Comparison of ENCODE assay signal across 8 mouse cellular contexts in the genomic region with DNA sequence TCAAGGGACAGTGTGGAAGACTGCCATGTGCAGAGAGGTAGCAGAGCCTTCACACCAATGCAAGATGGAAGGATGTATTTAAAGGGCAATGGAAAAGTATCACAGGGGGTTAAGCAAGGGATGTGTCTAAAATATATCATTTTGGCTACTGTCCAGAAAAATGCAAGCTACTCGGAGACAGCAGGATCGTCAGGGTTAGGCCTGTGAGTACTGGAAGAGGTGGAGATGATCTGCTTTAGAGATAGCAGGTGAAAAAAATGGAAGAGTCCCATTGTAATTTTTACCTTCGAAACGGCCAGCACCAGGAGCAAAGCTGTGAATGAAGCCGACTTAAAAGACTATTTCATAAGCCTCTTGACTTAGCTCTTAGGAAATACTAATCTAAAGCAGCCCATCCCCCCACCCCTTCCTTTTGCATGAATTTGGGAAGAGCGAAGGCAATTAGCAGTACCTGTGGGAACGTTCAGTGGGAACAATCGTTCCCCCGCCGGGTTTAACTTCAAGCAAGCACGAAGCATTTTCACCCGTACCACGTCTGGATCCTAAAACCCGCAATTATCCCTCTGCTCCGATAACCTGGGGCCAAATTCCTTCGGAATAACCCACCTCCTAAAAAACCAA. TPM values are rescaled to one million over a fixed set of nuclear protein-coding genes. Genes with fewer than 3 reads are reported as not detected.
DNase-seq lines count a peak whose midpoint lies in the region; ATAC-seq lines count a peak whose summit lies in the region.

No protein-coding gene starts in this region.

- intact Hi-C loops in left cerebral cortex, postnatal 10 days (cut with DNase I) = no loop called here
- intact Hi-C loops in gastrocnemius, postnatal 36 days (cut with DNase I) = loop anchor here (10.0 kb wide), 1 partner anchor 51 kb away; no protein-coding TSS in a partner anchor

- H3K9ac ChIP-seq in heart, embryonic 16.5 days (ENCODE audit: low read length) = peak overlapping the region; percentile 99

- no peaks in the 10 kb centered on the region for H3K27me3 ChIP-seq in heart, embryonic 16.5 days (ENCODE audit: control insufficient read depth, insufficient read depth, low read length)

- H3K4me1 ChIP-seq in heart, embryonic 16.5 days (ENCODE audit: control insufficient read depth, insufficient read depth, low read length) = peaks cover 18% of the 10 kb centered on the region

- no peaks in the 10 kb centered on the region for H3K36me3 ChIP-seq in heart, embryonic 16.5 days (ENCODE audit: control insufficient read depth, insufficient read depth)

- no peaks in the 10 kb centered on the region for H3K9me3 ChIP-seq in heart, embryonic 16.5 days (replicated peaks; ENCODE audit: control insufficient read depth, low read length)

- WGBS in heart, embryonic 16.5 days = 3% methylated on average over 16 of the region's 16 CpGs

- DNase-seq in left cerebral cortex, adult 11 months (ENCODE audit: low spot score) = peak; percentile 17
- no peak for DNase-seq in left cerebral cortex, postnatal 10 days (ENCODE audit: extremely low spot score in 1 of 2, low spot score in 2 of 2)
- peak; percentile 58 for DNase-seq in brain, adult 2 months (ENCODE audit: low read depth, low spot score)
- no peak for DNase-seq in frontal cortex, postnatal 14 days (ENCODE audit: low spot score in 2 of 2)
- DNase-seq in gastrocnemius, postnatal 36 days = no peak

- no peak for ATAC-seq in heart, embryonic 16.5 days (replicated peaks; ENCODE audit: extremely low read depth, insufficient read depth, low FRiP score)
- 0 out of 2 replicates have a peak, but pooled peaks have one; percentile 5 for ATAC-seq in megakaryocyte progenitor cell, adult 5-6 weeks (replicated peaks; ENCODE audit: poor library complexity)
- no peak for ATAC-seq in frontal cortex, adult (ENCODE audit: low TSS enrichment)

- H3K4me3 ChIP-seq in heart, embryonic 16.5 days (ENCODE audit: low read length) = peak overlapping the region; percentile 70

- peak overlapping the region; percentile 98 for H3K27ac ChIP-seq in heart, embryonic 16.5 days (ENCODE audit: low read length)

- H3K4me2 ChIP-seq in heart, embryonic 16.5 days (ENCODE audit: low read depth, low read length) = peak overlapping the region; percentile 84

RNA-seq across cellular contexts. Expression of a gene that starts 0.9 kb away (rescaled TPM):
- total RNA-seq in left cerebral cortex, postnatal 10 days (2021) = 10 to 100 TPM; 59.9 TPM
- 12.6 and 13.7 TPM in 2 replicates for polyA plus RNA-seq in heart, embryonic 16.5 days (2015; fragmentation: Nextera tagmentation; extraction: Ambion mirVana)
- total RNA-seq in megakaryocyte progenitor cell, adult 5-6 weeks (2015) = 35.9 and 37.9 TPM in 2 replicates
- total RNA-seq in megakaryocyte progenitor cell, adult 5-6 weeks (2017) = 30.2 and 35.3 TPM in 2 replicates
- 10 to 100 TPM; 17.8 to 22.7 TPM for total RNA-seq in gastrocnemius, postnatal 36 days (2021)

Comparison
In these comparisons a context has a peak if more than half of its experiments do, and no peak if none do; other contexts are left out.
1. DNase-seq: peak in left cerebral cortex, adult 11 months (single experiment) and brain, adult 2 months (single experiment); none in left cerebral cortex, postnatal 10 days (0 of 2), frontal cortex, postnatal 14 days (0 of 2) and gastrocnemius, postnatal 36 days (0 of 2).